Mouse (Mus musculus) urinary bladder, postnatal 36 days (tissue): Measurements from ENCODE around the gene Ablim2.

ENCODE experiments used
- DNase-seq, 2 experiments: peaks; one replicate each; pipeline ENCODE4 v3.0.0; 2022; ENCODE audit warnings: low spot score in 2 of 2, mixed read lengths in 1 of 2

Ablim2 gene

DNA sequence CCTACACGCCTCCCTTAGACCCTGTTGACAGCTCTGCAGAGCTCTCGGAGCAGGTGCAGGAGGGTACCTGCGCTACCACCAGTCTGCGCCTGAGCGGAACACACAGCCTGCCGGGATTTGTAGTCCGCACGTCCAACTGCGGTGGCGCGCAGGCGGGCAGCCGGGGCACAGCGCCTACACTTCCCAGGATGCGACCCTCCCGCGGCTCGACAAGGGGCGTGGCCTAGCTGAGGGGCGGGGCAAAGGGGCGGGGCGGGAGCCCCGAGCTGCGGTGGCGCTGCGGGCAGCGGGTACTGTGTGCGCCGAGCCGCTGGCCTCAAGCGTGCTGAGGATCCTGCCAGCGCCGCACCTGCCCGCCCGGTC lies at the start of gene Ablim2:
Ablim2 (plus strand) TSS at position 242 of the 363 bp plus-strand sequence.
- DNase-seq = peak; percentile 80 to 91

DNA sequence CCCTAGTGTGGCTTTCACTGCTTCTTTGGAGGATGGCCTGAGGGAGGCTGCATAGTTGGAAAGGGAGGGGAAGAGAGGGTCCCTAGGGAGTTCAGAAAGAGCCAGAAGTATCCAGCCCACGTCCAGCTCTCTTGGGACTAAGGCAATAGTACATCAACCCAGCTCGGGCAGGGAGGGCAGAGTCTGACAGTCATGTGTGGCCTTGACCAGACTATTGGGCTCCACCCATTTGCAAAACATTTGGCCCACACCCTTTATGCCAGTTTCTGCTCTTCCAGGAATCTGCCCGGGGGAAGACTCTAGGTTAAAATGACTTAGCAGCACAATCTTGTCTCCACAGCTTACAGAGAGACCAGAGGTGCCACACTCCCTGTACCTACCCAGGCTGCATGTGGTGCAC lies 47.2 kb upstream of the Ablim2 start:
- DNase-seq = no peak

GRCm38 (mm10) chr5:35710931-35711330 lies 46.7 kb upstream of the Ablim2 start:
- DNase-seq = no peak

- no peak for DNase-seq
Measured at GRCm38 (mm10) chr5:35712517-35712916, 45.2 kb upstream of the Ablim2 start.

- DNase-seq = peak; percentile 39 to 66
Measured at GRCm38 (mm10) chr5:35713649-35714354, 43.9 kb upstream of the Ablim2 start.

DNA sequence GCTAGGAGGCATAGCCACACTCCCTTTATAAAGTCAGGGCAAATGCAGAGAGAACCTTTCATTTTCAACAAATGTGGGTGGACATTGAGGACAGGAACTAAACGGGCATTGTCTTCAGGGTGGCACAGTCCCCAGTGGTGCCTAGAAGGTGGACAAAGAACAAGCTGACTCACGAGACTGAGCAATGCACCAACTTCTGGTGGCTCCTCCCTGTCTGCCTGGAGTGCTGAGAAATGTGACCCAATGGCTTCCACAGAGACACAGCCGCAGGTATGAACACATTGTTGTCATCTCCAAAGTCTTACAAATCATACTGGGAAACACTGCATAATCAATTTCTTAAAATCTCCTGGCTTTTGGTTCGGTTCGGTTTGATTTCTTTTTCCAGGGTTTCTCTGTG lies 40.2 kb upstream of the Ablim2 start:
- no peak for DNase-seq

DNA sequence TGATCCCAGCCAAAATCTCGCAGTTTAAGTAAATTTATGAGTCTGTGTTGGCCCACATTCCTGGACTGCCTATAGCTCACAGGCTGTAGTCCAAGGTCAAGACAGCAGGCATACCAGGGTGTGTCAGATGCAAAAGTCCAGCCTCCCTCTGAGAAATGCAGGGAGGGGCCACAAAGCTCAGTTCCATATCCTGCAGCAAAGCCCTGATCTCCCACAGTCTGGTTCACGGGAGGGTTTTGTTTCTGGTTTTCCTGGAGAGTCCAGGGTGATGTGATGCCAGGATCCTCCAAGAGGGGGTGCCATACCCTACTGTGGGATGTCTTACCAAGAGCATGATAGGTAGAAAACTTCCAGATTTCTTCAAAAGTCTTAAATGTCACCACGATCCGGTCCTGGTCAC lies 39.7 kb upstream of the Ablim2 start:
- peak; percentile 22 to 57 for DNase-seq

DNA sequence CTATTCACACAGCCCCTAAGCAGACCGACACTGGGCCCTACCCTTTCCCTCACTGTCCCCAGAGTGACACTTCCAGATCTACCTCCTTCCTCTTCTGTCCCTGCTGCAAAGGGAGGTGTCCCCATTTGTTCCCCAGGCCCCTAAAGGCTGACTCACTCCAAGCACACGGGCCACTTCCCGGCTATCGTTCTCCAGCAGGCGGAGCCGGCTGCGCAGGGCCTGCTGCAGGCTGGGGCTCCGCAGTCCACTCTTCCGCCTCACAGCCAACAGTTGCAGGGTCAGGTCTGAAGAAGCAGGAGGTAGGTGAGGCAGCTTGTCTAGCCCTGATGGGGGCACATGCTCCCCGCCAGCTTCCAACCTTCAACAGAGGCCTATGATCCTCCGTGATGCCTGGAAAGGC lies 38.9 kb upstream of the Ablim2 start:
- no peak for DNase-seq

GRCm38 (mm10) chr5:35719343-35719742 lies 38.3 kb upstream of the Ablim2 start:
- no peak for DNase-seq

DNA sequence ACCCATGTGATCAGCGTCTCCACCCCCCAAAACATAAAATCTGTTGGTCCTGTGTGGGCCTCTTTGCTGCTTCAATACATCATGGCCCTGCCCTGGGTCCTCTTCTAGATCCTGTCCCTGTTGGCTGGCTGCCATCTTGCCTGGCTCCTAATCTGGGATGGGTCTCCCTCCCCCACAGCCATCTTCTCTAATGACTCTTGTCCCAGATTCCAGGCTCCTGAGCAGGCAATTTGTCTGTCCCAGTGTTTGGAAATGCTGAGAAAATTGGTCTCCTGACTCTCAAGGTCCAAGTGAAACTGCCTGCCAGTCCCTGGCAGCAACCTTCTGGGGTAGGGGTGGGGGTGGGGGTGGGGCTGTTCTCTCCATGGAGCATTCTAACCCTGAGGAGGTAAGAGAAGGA lies 37.8 kb upstream of the Ablim2 start:
- peak in 1 of 2 experiments; percentile 38 for DNase-seq

- DNase-seq = no peak
Measured at GRCm38 (mm10) chr5:35721933-35722332, 35.7 kb upstream of the Ablim2 start.

GRCm38 (mm10) chr5:35722654-35723053 lies 35.0 kb upstream of the Ablim2 start:
- no peak for DNase-seq

DNA sequence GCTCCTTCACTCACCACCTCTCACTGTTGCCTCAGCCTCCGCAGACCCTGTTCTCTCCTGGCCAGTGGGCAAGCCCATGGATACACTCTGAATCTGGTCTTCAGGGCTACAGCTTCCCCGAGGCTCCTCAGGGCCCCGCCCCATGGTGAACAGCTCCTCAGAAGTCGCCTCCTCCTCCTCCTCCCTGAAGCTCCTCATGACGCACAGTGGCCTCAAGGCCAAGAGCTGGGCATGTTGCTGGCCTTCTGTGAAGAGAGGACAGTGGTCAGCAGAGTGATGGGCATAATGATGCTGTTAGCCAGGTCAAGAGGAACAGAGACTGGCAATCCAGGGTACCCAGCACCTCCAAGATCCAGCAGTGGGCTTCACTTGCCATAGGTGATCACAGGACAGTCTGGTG lies 33.8 kb upstream of the Ablim2 start:
- DNase-seq = no peak

- no peak for DNase-seq
Measured at GRCm38 (mm10) chr5:35725840-35726239, 31.8 kb upstream of the Ablim2 start.

- no peak for DNase-seq
Measured at GRCm38 (mm10) chr5:35727447-35727846, 30.2 kb upstream of the Ablim2 start.

- no peak for DNase-seq
Measured at GRCm38 (mm10) chr5:35728344-35728956, 29.2 kb upstream of the Ablim2 start.

DNA sequence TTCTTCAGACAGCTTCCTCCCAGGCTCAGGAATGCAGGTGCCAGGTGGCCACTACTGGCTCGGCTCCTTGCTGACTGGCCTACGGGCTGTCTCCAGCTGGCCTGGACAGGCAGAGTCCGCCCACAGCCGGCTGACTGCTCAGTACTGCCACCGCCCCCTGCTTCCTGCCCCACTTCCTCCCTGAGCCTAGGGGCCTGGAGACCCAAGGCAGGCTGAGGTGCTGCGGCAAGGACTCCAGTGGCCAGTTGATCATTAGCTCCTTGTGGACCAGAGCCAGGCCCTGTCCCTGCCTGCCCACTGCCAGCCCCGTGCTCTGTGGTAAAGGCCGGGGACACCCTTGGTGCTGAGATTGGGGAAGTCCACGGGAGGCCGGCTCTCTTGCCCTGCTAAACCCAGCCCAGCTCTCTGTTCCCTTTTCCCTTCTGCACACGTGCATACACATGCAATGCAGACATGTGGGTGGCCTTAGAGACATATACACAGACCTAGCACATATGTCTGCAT lies 28.7 kb upstream of the Ablim2 start:
- peak; percentile 42 to 68 for DNase-seq

GRCm38 (mm10) chr5:35729844-35730243 lies 27.8 kb upstream of the Ablim2 start:
- DNase-seq = no peak

DNA sequence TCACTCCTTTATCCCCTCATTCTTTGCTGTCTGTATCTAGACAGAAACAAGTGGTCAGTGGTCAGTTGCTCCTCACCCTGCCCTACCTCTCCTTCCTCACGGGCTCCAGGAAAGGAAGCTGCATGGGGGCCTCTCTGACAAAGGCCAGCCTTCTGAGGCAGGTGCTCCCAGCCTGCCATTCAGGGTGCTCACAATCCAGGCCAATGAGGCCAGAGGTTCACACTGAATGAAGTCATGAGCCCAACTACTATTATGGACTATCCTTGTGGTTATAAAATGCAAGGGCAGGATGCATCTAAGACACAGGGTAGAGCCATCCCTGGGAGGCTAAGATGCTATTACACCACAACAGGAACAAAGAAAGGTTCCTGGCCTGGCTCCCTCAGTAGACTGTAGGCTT lies 27.1 kb upstream of the Ablim2 start:
- DNase-seq = no peak

DNA sequence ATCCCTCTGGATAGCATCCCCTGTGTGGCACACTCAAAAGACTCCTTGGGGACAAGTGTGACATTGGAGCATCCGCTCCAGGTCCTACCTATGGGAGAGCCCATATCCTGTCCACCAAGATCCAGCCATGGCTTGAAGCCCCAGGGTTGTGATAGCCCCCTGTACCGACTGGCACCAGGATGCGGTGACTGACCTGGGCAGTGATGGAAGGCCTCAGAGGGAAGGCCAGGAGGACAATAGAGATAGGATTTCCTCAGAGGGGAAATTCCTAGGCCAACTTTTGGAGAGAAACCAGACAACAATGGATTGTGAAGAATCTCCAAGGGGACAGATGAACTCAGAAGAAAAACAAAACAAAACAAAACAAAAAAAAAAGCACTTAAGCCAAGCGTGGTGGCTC lies 26.7 kb upstream of the Ablim2 start:
- no peak for DNase-seq

GRCm38 (mm10) chr5:35733523-35733922 lies 24.2 kb upstream of the Ablim2 start:
- no peak for DNase-seq

DNA sequence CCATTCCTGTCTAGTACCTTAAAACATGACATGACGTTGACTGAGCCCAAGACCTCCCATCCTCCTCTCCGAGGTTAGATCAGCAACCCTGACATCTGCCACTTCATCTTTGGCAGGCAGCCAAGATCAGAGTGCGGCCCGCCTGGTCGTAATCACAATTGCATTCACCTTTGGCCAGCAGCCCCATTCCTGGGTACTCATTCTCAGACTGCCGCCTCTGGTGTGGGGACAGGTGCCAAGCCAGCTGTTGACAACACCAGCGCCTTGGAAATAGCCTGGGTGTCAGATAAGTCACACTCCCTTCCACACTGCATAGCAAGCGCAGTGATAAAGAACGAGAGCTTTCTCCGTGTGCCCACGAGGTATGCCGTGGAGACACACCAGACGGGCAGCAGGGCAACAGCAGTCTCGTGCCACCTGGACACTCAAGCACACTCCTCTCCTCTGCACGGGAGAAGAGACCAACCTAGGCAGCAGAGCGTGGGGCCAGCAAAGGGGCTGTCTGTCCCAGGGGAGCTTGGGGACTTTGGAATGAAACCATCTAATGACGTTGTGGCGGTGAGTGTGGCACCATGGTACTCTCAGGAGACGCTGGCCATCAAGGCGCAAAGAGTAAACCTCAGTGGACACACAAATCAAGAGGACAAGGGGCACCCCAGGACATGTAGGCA lies 20.3 kb upstream of the Ablim2 start:
- DNase-seq = no peak

DNA sequence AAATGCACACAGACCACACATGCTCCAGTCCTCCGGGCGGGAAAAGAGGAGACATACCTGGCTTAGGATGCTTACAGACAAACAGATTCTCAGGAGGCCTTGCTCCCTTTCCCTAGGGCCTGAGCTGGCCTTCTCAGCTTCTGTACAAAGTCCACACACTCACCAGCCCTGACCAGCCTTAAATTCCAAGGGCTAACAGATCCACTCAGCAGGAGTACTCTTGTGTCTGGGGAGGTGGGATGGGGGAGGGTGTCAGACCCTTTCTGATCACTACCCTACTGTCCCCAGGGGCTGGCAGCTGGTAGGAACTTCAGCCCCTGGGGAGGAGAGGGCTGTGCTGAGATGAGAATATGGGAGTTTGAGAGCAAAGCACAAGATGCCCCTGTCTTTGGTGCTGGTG lies 18.7 kb upstream of the Ablim2 start:
- DNase-seq = no peak
